Mouse (Mus musculus) liver, postnatal 0 days (tissue): Measurements from ENCODE around the gene Nos2. TPM values are rescaled to one million over a fixed set of nuclear protein-coding genes. Genes with fewer than 3 reads are reported as not detected.
A peak's percentile ranks its signal among the peaks of the same experiment; 100 is the strongest.
"Not testable (repeated sequence)": the region's sequence is repeated elsewhere in the genome, so short reads cannot be mapped to it uniquely, and the experiment has no call there.

Experiments used
- ATAC-seq: fragments of 200-750 bp; cut with Nextera tagmentation; 2 replicates; pipeline ENCODE4 v1.8.0; 2017; ENCODE audit warnings: mild to moderate bottlenecking, moderate library complexity
- DNase-seq: peaks from one replicate; pipeline ENCODE4 v3.0.0-alpha.2; 2016
- H3K27ac ChIP-seq: fragments of 300-500 bp; sonication (generic); 2 replicates; pipeline ENCODE4 v1.5.1; 2014; ENCODE audit warnings: antibody characterized with exemption, moderate library complexity, mild to moderate bottlenecking, low read depth
- H3K27me3 ChIP-seq: fragments of 300-500 bp; sonication (generic); 2 replicates; pipeline ENCODE4 v1.6.1; 2014; ENCODE audit warnings: low read length, control low read depth, mixed read lengths; ENCODE audit not compliant: insufficient read depth
- H3K36me3 ChIP-seq: fragments of 300-500 bp; sonication (generic); replicated peaks from 2 replicates; pipeline ENCODE4 v1.6.1; 2014; ENCODE audit warnings: mild to moderate bottlenecking, control low read depth, low read length, moderate library complexity, mixed read lengths; ENCODE audit not compliant: insufficient read depth
- H3K4me1 ChIP-seq: fragments of 300-500 bp; sonication (generic); 2 replicates; pipeline ENCODE4 v1.6.1; 2014; ENCODE audit warnings: antibody characterized with exemption, mild to moderate bottlenecking, control low read depth; ENCODE audit not compliant: insufficient read depth
- H3K4me2 ChIP-seq: fragments of 300-500 bp; sonication (generic); 2 replicates; pipeline ENCODE4 v1.6.1; 2014; ENCODE audit warnings: low read depth, mild to moderate bottlenecking, low read length, moderate library complexity, mixed read lengths
- H3K4me3 ChIP-seq: fragments of 300-500 bp; sonication (generic); 2 replicates; pipeline ENCODE4 v1.5.1; 2014; ENCODE audit warnings: low read depth, low read length
- H3K9ac ChIP-seq: fragments of 300-500 bp; sonication (generic); replicated peaks from 2 replicates; pipeline ENCODE4 v1.6.1; 2014; ENCODE audit warnings: mild to moderate bottlenecking, moderate library complexity
- H3K9me3 ChIP-seq: fragments of 300-500 bp; sonication (generic); 2 replicates; pipeline ENCODE4 v1.6.1; 2016; ENCODE audit warnings: mild to moderate bottlenecking, control low read depth, low read length, mixed read lengths
- CTCF ChIP-seq: sonication (generic); IDR thresholded peaks from 2 replicates; pipeline ENCODE4 v1.5.1; 2016; ENCODE audit warnings: antibody characterized with exemption, low read depth
- EP300 ChIP-seq: IDR thresholded peaks from 2 replicates; pipeline ENCODE4 v1.6.1; 2016; ENCODE audit warnings: antibody characterized with exemption, low read depth, mild to moderate bottlenecking
- WGBS: fragments of 180-500 bp; shearing (Covaris S2); extraction: QIAGEN DNeasy Blood & Tissue Kit; methylation state at CpG from one replicate; pipeline ENCODE4 v1.1.7; 2014; ENCODE audit not compliant: insufficient replicate concordance; 5-methylcytosine and 5-hydroxymethylcytosine counted together
- polyA plus RNA-seq: library from polyadenylated mRNA; unstranded; fragments of >200 nt; fragmentation: Nextera tagmentation; extraction: Ambion mirVana; gene quantifications from 2 replicates; pipeline ENCODE4 v1.2.1, GENCODE M21; 2015

The Nos2 gene
- polyA plus RNA-seq, 1 experiment from 2014 or later: not detected

DNA sequence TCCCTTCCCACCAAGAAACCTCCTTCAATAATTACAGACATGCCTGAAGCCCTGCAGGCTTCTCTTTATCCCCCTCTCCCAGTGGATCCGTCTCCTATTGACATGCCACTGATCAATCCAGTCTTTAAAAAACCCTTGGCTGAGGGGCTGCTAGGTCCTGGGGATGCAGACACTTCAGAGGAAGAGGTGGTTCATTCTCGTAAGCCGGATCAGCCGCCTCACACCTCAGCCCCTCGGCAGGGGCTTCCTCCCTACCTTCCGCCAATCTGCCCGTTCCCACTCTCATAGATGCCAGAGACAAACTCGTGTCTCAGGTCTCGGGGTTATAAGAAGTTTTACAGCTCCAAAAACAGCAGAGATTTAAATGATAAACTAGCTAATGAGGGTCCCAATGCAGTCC, 69.5 kb downstream of the Nos2 start:
- Histone ChIP-seq H3K4me1 (peaks cover 3% of the 10 kb centered on the region), H3K9me3 (no peaks in the 10 kb centered on the region), H3K4me2 (no peak overlapping the region), H3K27me3 (no peaks in the 10 kb centered on the region), H3K27ac (no peak overlapping the region), H3K4me3 (no peak overlapping the region), H3K9ac (no peak overlapping the region), H3K36me3 (no peaks in the 10 kb centered on the region)
- DNase-seq: no peak
- WGBS: 85% methylated on average over 9 of the region's 9 CpGs
- no peak for ATAC-seq
- TF ChIP-seq CTCF (no peak), EP300 (no peak)

DNA sequence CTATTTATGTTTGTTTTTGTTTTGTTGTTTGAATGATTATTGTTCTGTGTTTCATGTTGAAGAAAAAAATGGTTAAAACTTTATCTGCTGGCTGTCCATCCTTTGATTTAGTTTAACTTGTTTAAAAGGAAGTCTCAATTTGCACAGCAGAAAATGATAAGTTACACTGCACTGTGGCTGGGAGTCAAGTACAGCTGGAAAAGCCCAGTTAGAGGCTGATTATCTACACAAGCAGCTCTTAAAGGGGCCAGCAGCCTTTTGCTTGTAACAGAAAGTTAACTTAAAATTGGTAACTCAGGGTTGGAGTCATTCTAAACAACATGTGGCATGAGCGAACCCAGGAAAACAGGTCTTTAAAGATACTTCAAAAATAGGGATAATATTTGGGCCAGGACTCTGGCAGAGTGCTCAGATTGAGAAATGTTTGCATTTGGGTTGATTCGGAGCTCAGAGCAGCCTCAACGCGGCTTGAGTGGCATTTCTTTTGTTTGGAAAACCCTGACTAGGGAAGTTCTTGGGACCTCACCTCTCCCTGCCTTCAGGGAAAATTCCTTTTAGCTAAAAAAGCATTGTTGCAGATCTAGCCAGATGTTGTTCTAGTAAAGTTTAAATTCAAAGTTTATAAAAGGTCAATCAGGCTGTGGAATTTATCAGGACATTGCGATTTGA, 70.4 kb downstream of the Nos2 start:
- H3K9me3 ChIP-seq, H3K9ac ChIP-seq, H3K27me3 ChIP-seq, H3K4me2 ChIP-seq, H3K4me3 ChIP-seq, H3K36me3 ChIP-seq, H3K27ac ChIP-seq, H3K4me1 ChIP-seq, DNase-seq, ATAC-seq: not testable (repeated sequence)
- WGBS: 77% methylated on average over 5 of the region's 5 CpGs

DNA sequence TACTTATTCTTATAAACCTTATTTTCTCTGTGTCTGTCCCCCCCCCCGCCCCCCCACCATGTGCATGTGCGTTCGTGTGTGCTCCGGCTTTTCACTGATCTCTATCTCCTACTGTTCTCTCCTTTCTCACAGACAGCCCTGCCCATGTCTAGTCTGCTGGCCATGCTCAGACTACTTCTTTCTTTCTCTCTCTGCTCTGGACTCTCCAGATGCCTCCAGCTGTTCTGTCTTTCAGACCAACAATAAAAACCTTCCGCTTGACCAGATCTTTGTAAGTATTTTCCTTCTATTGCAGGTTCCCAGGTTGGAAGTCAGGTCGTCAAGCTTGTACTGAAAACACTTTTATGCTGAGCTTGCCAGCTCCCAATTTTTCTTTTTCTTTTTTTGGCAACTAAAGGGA, 78.5 kb downstream of the Nos2 start:
- no peak for DNase-seq
- Histone ChIP-seq H3K27me3 (no peaks in the 10 kb centered on the region), H3K4me3 (no peak overlapping the region), H3K4me2 (no peak overlapping the region), H3K4me1 (peaks cover 19% of the 10 kb centered on the region), H3K36me3 (no peaks in the 10 kb centered on the region), H3K27ac (no peak overlapping the region), H3K9ac (no peak overlapping the region), H3K9me3 (no peaks in the 10 kb centered on the region)
- TF ChIP-seq EP300 (no peak), CTCF (no peak)
- WGBS: 63% methylated on average over 6 of the region's 6 CpGs
- ATAC-seq: no peak

DNA sequence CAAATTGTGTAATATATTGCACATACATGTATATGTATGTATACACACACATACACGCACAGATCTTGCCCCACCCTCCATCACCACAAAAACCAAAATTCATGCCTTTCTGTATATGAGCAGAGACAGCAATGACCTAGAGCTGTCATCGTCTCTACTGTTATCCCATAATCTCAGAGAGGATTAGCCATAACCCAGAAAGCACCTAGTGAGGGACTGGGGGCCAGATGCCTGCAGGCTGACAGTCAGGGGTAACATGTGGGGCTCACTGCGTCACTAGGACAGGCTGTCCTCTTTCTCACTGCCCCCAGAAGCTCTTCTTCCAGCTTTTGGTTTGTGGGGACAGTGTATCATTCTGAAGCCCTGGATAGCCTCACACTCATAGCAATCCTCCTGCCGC, 81.3 kb downstream of the Nos2 start:
- no peaks in the 10 kb centered on the region for H3K9me3 ChIP-seq
- H3K4me2 ChIP-seq: no peak overlapping the region
- no peaks in the 10 kb centered on the region for H3K27me3 ChIP-seq
- peak overlapping the region; percentile 83 for H3K27ac ChIP-seq
- DNase-seq (no peak), ATAC-seq (no peak)
- H3K4me3 ChIP-seq: no peak overlapping the region
- TF ChIP-seq EP300: no peak
- TF ChIP-seq CTCF: no peak
- WGBS: 77% methylated on average over 4 of the region's 4 CpGs
- no peaks in the 10 kb centered on the region for H3K36me3 ChIP-seq
- H3K4me1 ChIP-seq: peaks cover 31% of the 10 kb centered on the region
- no peak overlapping the region for H3K9ac ChIP-seq

DNA sequence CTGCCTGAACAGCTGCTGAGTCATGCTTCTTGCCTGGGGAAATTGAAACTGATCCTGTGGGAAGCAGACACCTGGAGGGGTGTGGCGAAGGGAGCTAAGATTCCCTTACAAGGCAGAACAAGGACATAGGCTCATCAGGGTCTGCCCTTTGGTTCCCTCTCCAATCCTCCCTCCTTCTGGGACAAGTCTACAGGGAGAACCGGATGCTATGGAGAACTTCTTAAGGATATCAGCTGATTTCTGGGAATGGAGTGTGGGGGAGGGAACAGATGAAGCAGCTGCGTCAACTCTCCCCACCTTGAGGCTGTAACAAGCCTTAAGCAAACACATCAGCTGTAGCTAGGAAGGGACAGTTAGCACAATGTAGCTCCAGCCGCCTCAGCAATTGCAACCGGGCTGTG, 82.0 kb downstream of the Nos2 start:
- TF ChIP-seq EP300 (no peak), CTCF (no peak)
- Histone ChIP-seq H3K9ac (no peak overlapping the region), H3K9me3 (no peaks in the 10 kb centered on the region), H3K4me2 (no peak overlapping the region), H3K36me3 (no peaks in the 10 kb centered on the region), H3K27me3 (no peaks in the 10 kb centered on the region), H3K27ac (peak overlapping the region; percentile 83), H3K4me3 (no peak overlapping the region), H3K4me1 (peaks cover 31% of the 10 kb centered on the region)
- peak; percentile 20 for DNase-seq
- WGBS: 40% methylated on average over 5 of the region's 5 CpGs
- peak; percentile 24 for ATAC-seq

DNA sequence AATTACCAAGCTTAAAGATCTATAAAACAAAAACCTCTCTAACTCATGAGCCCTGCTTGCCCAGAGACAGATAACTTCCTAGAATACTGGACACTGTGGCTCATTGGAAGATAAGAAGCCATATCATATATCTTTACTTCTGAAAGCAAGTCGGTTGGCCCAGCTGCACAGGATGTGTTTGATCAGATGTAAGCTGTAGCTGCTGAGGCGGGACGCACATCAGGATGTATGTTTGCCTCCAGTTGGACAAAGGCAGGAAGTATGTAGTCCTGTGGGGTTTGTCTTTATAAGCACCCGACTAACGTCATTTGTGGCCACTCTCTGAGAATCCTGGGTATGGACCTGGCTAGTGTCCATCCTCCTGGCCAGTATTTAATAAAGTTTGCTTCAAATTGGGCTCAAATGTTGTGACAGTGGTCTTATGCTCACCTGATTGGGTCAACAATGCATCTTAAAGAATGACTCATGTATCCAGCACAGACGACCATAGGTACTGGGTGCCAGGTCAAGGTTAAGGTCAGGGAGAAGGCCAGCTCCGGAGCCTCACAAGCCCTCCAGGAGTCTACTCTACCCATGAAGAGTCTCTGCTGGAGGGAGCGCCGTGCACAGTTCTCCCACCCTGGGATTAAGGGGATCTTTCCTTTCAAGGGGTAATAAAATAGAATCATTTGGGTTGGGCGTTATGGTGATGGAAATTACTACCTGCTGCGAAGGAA, 82.6 kb downstream of the Nos2 start:
- H3K9me3 ChIP-seq: no peaks in the 10 kb centered on the region
- no peaks in the 10 kb centered on the region for H3K27me3 ChIP-seq
- H3K27ac ChIP-seq: peak overlapping the region; percentile 83
- ATAC-seq (peak; percentile 69), DNase-seq (peak; percentile 38)
- no peak overlapping the region for H3K9ac ChIP-seq
- no peak overlapping the region for H3K4me3 ChIP-seq
- TF ChIP-seq CTCF: no peak
- peak; percentile 86 for TF ChIP-seq EP300
- H3K36me3 ChIP-seq: no peaks in the 10 kb centered on the region
- 40% methylated on average over 11 of the region's 11 CpGs for WGBS
- 0 out of 2 replicates have a peak overlapping the region, but pooled peaks have one; percentile 20 for H3K4me2 ChIP-seq
- peaks cover 33% of the 10 kb centered on the region for H3K4me1 ChIP-seq
